Mouse (Mus musculus) myocyte (in vitro differentiated cells): ENCODE data around the gene Helz.

Source experiments
- CEBPB ChIP-seq: IDR thresholded peaks from 2 replicates; pipeline ENCODE4 v1.6.1; 2011; ENCODE audit warnings: mild to moderate bottlenecking, moderate library complexity; ENCODE audit not compliant: poor library complexity, insufficient read depth, severe bottlenecking
- E2F4 ChIP-seq: IDR thresholded peaks from one replicate; pipeline ENCODE4 v1.6.1; 2011; ENCODE audit warnings: mild to moderate bottlenecking, control low read depth, moderate library complexity; ENCODE audit not compliant: insufficient read depth
- MAX ChIP-seq: IDR thresholded peaks from one replicate; pipeline ENCODE4 v1.6.1; 2011; ENCODE audit warnings: low read depth, mild to moderate bottlenecking, control low read depth
- MYOD1 ChIP-seq, 3 experiments: IDR thresholded peaks; one replicate each; pipeline ENCODE4 v1.6.1; 2011; ENCODE audit warnings: control low read depth in 2 of 3, low read depth in 2 of 3, mild to moderate bottlenecking in 2 of 3, moderate library complexity in 1 of 3; ENCODE audit not compliant: insufficient read length in 2 of 3, control insufficient read depth in 1 of 3
- MYOG ChIP-seq, 3 experiments: IDR thresholded peaks; one replicate each; pipeline ENCODE4 v1.6.1; 2011; ENCODE audit warnings: control low read depth in 2 of 3, low read depth in 2 of 3, mild to moderate bottlenecking in 2 of 3; ENCODE audit not compliant: insufficient read length in 2 of 3, control insufficient read depth in 1 of 3, insufficient read depth in 1 of 3
- POLR2A ChIP-seq: IDR thresholded peaks from one replicate; pipeline ENCODE4 v1.6.1; 2011; ENCODE audit warnings: low read depth, mild to moderate bottlenecking, control low read depth, moderate library complexity; ENCODE audit not compliant: insufficient read length
- POLR2AphosphoS2 ChIP-seq: IDR thresholded peaks from one replicate; pipeline ENCODE4 v1.6.1; 2011; ENCODE audit warnings: low read depth, control low read depth; ENCODE audit not compliant: insufficient read length
- REST ChIP-seq: IDR thresholded peaks from one replicate; pipeline ENCODE4 v1.6.1; 2011; ENCODE audit warnings: mild to moderate bottlenecking, control low read depth, moderate library complexity; ENCODE audit not compliant: insufficient read depth, insufficient read length
- TCF12 ChIP-seq: IDR thresholded peaks from one replicate; pipeline ENCODE4 v1.6.1; 2011; ENCODE audit warnings: mild to moderate bottlenecking, control low read depth; ENCODE audit not compliant: poor library complexity, insufficient read depth, severe bottlenecking

- TF ChIP-seq POLR2AphosphoS2: no peak
- TF ChIP-seq POLR2A: no peak
- TF ChIP-seq CEBPB: 0 out of 2 replicates have a peak, but pooled peaks have one; percentile 1
- TF ChIP-seq MYOD1 (IDR thresholded peaks at IDR 0.05; ENCODE audit: control insufficient read depth in 1 of 3, insufficient read length in 2 of 3, low read depth in 2 of 3): peak in 1 of 3 experiments; percentile 34
- no peak for TF ChIP-seq E2F4
- TF ChIP-seq MYOG (IDR thresholded peaks at IDR 0.05; ENCODE audit: control insufficient read depth in 1 of 3, insufficient read depth in 1 of 3, insufficient read length in 2 of 3, low read depth in 2 of 3): no peak
- TF ChIP-seq REST: no peak
- no peak for TF ChIP-seq MAX
- TF ChIP-seq TCF12: no peak
These were observed 181.4 kb downstream of the Helz start for GRCm38 (mm10) chr11:107729141-107729540.
